Mouse (Mus musculus) megakaryocyte-erythroid progenitor cell, adult 5-6 weeks (primary cell): ENCODE data around the gene Tyw3. TPM values are rescaled to one million over a fixed set of nuclear protein-coding genes. Genes with fewer than 3 reads are reported as not detected.

Experiments used
- ATAC-seq: replicated peaks from 2 replicates; pipeline ENCODE4 v1.8.0; 2016; ENCODE audit warnings: mild to moderate bottlenecking, inconsistent platforms; ENCODE audit not compliant: severe bottlenecking, poor library complexity, low FRiP score, low TSS enrichment
- total RNA-seq, 2 experiments: library from RNA; stranded (forward) in 1 of 2; stranded (reverse) in 1 of 2; fragments of 200-1000, 215-1000 nt in 1 of 2; fragments of >200 nt in 1 of 2; fragmentation: Nextera tagmentation in 1 of 2; gene quantifications; 2 replicates each; pipeline ENCODE4 v1.2.3; 2014 to 2017

The Tyw3 gene
- total RNA-seq, 2 experiments from 2014 or later = 2.7 to 11.6 TPM

- no peak for ATAC-seq
Measured at GRCm38 (mm10) chr3:154570786-154571185, 26.1 kb downstream of the Tyw3 start.

- ATAC-seq = no peak
Measured at GRCm38 (mm10) chr3:154570029-154570575, 26.8 kb downstream of the Tyw3 start.

DNA sequence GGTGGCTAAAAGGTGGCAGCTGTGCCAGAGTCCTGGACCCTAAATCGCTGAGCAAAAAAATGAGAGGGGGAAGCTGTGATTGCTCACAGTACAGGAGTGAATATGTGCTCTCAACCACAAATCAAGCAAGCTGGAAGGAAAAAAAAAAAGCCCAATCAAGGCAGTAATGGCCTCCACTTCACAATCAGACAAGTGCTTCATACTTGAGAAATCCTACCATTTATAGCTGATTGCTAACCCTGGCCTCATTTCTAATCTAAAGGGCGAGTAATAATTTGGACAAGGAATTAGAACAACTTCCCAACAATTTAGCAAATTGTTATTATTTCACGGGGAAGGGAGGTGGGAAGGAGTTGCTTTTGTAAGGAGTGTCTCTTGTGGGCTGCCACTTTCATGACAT, 31.5 kb downstream of the Tyw3 start:
- no peak for ATAC-seq

GRCm38 (mm10) chr3:154562192-154562591, 34.7 kb downstream of the Tyw3 start:
- ATAC-seq = no peak

- ATAC-seq = no peak
Measured at GRCm38 (mm10) chr3:154551035-154551411, 45.9 kb downstream of the Tyw3 start.

- ATAC-seq = no peak
Measured at GRCm38 (mm10) chr3:154550326-154551034, 46.4 kb downstream of the Tyw3 start.

DNA sequence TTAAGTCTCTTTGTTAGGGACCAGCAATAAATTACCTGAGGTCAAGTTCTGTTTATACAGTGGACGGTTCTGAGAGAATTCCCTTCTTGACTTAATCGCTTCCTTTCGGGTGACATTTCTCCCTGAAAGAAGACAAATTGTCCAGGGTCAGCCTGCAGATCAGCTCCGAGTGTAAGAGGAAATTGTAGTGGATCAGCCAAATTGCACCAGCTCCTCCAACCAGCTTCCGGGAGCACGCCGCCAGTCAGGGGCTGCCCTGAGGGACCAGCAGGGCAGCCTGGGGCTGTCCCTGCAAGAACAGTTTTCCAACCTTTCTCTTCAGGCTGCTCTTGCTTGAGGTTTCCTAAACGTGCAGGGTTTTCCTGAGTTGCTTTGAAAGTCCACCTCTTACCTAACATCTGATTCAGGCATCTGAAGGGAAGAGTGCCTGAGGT, 48.0 kb downstream of the Tyw3 start:
- ATAC-seq = no peak

DNA sequence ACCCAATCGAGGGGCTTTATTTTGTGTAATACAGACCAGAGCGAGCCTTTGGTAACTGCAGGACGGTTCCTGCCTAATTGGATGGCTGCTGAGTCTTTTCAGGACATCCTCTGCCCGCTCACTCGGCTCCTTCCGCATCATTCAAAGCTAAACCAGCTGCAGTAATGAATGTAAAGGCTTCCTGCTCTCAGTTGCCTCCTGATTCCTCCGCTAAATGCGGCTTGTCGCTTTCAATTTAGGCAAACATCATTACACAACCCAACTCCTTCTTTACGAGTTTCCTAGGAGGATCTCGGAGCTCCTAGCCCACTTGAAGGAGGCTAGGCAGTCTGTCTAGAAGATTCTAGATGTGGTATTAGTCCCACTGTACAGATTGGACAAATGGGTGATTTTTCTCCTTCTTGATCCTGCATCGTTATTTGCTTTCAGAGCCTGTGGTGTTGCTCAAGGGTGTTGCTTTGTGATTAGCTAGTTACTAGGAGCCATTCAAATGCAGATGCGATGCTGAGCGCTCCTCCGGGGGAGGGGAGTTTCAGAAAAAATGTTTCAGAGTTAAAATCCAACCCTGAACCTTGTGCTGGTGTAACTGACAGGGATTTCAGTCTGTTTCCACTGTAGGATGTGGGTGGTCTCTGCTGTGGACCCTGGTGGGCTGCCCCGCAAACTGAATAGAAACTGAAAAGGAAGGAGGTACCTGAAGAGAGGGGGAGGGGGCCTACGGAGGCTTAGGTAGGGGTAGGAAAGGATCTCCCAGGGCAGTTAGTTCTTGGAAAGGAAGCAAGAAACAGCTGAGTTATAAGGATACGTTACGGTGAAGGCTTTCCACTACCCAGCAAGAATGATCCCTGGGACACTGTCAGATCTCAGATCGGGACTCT, 49.1 kb downstream of the Tyw3 start:
- ATAC-seq = no peak

DNA sequence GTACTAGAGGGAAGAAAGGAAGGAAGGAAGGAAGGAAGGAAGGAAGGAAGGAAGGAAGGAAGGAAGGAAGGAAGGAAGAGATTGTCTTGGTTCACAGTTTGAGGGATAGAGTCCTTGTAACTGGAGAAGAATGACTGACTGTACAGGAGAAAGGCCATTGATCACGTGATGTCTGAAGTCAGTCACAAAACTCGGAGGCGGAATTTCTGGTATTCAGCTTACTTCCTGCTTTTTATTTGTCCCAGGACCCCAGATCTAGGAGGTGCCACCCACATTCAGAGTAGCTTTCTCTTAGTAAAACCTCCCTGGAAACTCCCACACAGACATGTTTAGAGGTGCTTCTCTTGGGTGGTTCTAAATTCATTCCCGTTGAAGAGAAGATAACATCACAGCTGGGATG, 50.7 kb downstream of the Tyw3 start:
- ATAC-seq = no peak

DNA sequence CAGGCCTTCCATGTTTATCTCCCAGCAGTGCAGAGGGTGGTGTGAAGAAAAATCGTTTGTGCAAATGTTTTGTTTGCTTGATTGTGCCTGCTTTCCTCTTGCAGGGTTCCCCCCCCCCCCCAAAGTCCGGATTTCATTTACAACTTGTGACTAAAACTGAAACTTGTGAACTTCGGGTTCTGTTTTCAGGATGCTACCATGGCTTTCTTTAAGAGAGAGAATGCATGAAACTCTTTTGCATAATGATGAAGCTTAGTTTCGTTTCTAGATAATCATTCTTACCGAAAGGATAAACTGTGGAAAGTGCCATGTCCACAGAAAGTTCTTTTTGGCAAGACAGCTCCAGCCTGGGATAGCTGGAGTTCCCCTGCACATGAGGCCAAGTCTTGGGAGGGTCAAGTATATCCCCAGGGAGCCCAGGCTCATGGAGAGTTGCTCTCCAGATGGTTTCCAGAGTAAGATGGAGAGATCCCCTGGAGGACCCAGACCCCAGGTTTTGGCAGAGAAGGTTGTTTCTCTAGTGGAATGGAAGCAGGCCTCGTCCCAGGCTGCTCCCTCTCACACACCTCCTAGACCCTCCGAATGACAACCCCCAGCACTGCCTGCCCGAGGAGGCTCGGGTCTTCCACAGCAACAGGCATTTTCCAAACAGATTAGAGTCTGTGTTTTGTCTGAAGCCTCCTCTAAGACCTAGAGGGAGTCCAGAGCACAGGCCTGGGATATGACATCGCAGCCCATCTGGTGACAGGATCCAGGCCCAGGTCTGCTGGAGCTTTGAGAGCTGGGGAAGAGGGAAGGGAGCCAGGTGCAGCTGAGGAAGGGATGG, 56.6 kb downstream of the Tyw3 start:
- no peak for ATAC-seq

- no peak for ATAC-seq
Measured at GRCm38 (mm10) chr3:154536134-154536533, 60.8 kb downstream of the Tyw3 start.

GRCm38 (mm10) chr3:154533246-154533645, 63.7 kb downstream of the Tyw3 start:
- ATAC-seq = no peak

GRCm38 (mm10) chr3:154528973-154529372, 67.9 kb downstream of the Tyw3 start:
- no peak for ATAC-seq

DNA sequence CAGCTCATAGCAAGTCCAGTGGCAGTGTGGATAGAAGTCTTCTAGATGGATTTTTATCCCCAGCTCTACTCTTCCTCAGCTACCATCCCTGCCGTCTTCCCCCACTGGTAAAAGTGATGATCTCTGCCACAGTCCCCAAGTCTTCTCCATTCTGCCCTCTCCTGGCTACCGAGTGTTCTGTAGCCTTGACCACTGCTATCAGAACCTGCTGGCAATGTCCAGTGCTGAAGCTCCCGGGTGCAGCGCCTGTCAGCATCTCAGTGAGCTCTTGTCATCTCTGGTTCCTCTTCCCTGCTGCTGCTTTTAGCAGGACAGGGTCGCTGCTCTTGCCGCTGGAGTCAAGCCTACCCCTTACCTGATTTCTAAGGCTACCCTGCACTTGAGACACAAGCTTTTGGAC, 70.3 kb downstream of the Tyw3 start:
- ATAC-seq = no peak

Other genes starting within 250 kb of the Tyw3 start
- gene Cryz, start 393 bp downstream of the Tyw3 start, total RNA-seq (2014; fragmentation: Nextera tagmentation) = 7.4 and 11.7 TPM in 2 replicates
- gene Cryz, start 393 bp downstream of the Tyw3 start, total RNA-seq (2017) = 3.7 and 4.0 TPM in 2 replicates
- gene Erich3, start 66.8 kb upstream of the Tyw3 start, total RNA-seq (2014; fragmentation: Nextera tagmentation) = not detected in 2 replicates
- gene Erich3, start 66.8 kb upstream of the Tyw3 start, total RNA-seq (2017) = not detected in 2 replicates